Mouse (Mus musculus) ES-Bruce4 (cell line): ENCODE data around the gene Dusp27. TPM values are rescaled to one million over a fixed set of nuclear protein-coding genes. Genes with fewer than 3 reads are reported as not detected.
A peak's percentile ranks its signal among the peaks of the same experiment; 100 is the strongest.
"Not testable (repeated sequence)": the region's sequence is repeated elsewhere in the genome, so short reads cannot be mapped to it uniquely, and the experiment has no call there.

Source experiments
- H3K27ac ChIP-seq: 2 replicates; pipeline ENCODE4 v1.5.1; 2012; ENCODE audit warnings: low read length, inconsistent platforms; ENCODE audit not compliant: insufficient read depth
- H3K27me3 ChIP-seq: 2 replicates; pipeline ENCODE4 v1.6.1; 2012; ENCODE audit warnings: mild to moderate bottlenecking, low read length, inconsistent platforms; ENCODE audit not compliant: control insufficient read depth, poor library complexity, insufficient read depth, severe bottlenecking
- H3K36me3 ChIP-seq: 2 replicates; pipeline ENCODE4 v1.6.1; 2012; ENCODE audit warnings: inconsistent platforms, mild to moderate bottlenecking, low read length, moderate library complexity; ENCODE audit not compliant: control insufficient read depth, poor library complexity, insufficient read depth, severe bottlenecking
- H3K4me1 ChIP-seq: one replicate; pipeline ENCODE4 v1.8.1; 2011; ENCODE audit warnings: low read length; ENCODE audit not compliant: control insufficient read depth, insufficient read depth
- H3K4me3 ChIP-seq: 2 replicates; pipeline ENCODE4 v1.5.1; 2011; ENCODE audit warnings: low read depth, mild to moderate bottlenecking, low read length
- H3K9ac ChIP-seq: 2 replicates; pipeline ENCODE4 v1.6.1; 2012; ENCODE audit warnings: low read depth, mild to moderate bottlenecking, inconsistent platforms; ENCODE audit not compliant: poor library complexity, severe bottlenecking
- H3K9me3 ChIP-seq: replicated peaks from 2 replicates; pipeline ENCODE4 v1.6.1; 2012; ENCODE audit warnings: mild to moderate bottlenecking, low read length, inconsistent platforms; ENCODE audit not compliant: control insufficient read depth, poor library complexity, insufficient read depth, severe bottlenecking
- CTCF ChIP-seq: IDR thresholded peaks from one replicate; pipeline ENCODE4 v1.8.1; 2011; ENCODE audit warnings: low read depth, low read length
- EP300 ChIP-seq: IDR thresholded peaks from 2 replicates; pipeline ENCODE4 v1.6.1; 2011; ENCODE audit warnings: low read depth, low read length; ENCODE audit not compliant: insufficient read depth
- POLR2A ChIP-seq: IDR thresholded peaks from one replicate; pipeline ENCODE4 v1.8.1; 2011; ENCODE audit warnings: low read length; ENCODE audit not compliant: insufficient read depth
- polyA plus RNA-seq: library from polyadenylated mRNA; stranded (reverse); fragments of >200 nt; gene quantifications from 2 replicates; pipeline ENCODE4 v1.2.4, GENCODE M21; 2011; ENCODE audit warnings: low read depth; ENCODE audit not compliant: missing spikeins, insufficient read depth, insufficient read length

The Dusp27 gene
- polyA plus RNA-seq, 1 experiment: 3.9 TPM

DNA sequence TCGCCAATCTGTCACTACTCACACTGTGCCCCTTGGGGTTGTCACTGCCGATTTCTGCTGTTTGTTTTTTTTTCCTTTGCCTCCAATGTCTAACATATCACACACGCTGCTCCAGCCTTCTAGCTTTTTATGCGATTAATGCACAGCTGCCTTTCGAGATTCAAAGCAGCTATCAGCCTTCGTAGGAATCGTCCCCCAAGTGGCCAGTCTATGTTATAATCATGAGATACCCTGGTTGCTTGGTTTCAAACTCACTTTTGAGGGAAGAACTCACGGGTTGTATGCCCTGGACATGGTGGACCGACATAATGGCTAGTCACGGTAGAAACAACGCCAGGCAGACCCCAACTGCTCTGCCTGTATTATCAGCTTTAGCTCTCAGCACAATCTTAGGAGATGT, 23.6 kb upstream of the Dusp27 start:
- TF ChIP-seq EP300 (no peak), POLR2A (no peak), CTCF (no peak)
- Histone ChIP-seq H3K9me3 (no peaks in the 10 kb centered on the region), H3K27me3 (no peaks in the 10 kb centered on the region), H3K27ac (peak overlapping the region; percentile 75), H3K36me3 (peaks cover 15% of the 10 kb centered on the region), H3K4me3 (no peak overlapping the region), H3K4me1 (no peaks in the 10 kb centered on the region), H3K9ac (no peak overlapping the region)

DNA sequence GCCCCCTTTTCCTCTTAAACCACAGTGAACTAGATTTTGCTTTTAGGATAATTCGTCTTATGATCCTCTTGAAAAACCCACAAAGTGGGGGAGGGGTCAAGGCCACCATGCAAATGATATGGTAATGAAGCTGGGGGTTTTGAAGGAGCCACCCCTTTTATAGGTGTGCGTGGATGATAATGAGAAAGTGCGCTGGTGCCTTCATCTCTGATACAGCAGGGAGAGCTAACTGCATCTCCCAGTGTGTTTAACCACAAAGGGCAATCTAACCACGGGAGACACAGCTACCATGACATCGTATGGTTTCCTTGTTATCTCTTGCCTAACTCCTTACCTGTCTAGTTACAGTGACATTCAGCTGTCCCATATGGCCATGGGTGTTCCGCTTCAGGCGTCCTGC, 22.3 kb upstream of the Dusp27 start:
- H3K9me3 ChIP-seq: 0 out of 2 replicates have a peak, but pooled peaks cover 2% of the 10 kb centered on the region
- H3K36me3 ChIP-seq: peaks cover 17% of the 10 kb centered on the region
- H3K4me1 ChIP-seq: no peaks in the 10 kb centered on the region
- TF ChIP-seq EP300 (no peak), POLR2A (no peak), CTCF (no peak)
- H3K9ac ChIP-seq: no peak overlapping the region
- H3K27me3 ChIP-seq: no peaks in the 10 kb centered on the region
- H3K4me3 ChIP-seq: no peak overlapping the region
- H3K27ac ChIP-seq: peak overlapping the region; percentile 53

DNA sequence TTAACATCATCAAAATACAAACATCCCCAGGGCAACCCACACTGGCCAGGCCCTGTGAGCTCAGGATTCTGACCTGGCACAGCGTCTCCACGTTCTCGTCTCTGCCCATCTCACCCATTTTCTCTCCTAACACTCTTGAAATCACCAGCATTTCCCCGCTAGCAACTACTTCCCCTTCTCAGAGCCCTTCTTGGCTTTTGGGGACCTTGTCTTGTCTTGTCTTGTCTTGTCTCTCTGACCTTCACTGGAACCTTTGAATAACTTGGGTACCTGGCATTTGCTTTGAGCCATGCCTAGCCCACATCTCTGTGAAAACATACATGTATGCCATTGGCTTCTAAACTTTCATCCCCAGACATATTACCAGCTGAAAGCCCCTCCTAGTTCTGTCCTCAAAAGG, 21.7 kb upstream of the Dusp27 start:
- Histone ChIP-seq H3K27ac (peak overlapping the region; percentile 9; the same call in 1 of the 2 replicates), H3K27me3 (no peaks in the 10 kb centered on the region), H3K4me1 (no peaks in the 10 kb centered on the region), H3K36me3 (peaks cover 21% of the 10 kb centered on the region), H3K4me3 (no peak overlapping the region), H3K9me3 (peaks cover 7% of the 10 kb centered on the region), H3K9ac (no peak overlapping the region)
- no peak for TF ChIP-seq EP300
- no peak for TF ChIP-seq CTCF
- no peak for TF ChIP-seq POLR2A

DNA sequence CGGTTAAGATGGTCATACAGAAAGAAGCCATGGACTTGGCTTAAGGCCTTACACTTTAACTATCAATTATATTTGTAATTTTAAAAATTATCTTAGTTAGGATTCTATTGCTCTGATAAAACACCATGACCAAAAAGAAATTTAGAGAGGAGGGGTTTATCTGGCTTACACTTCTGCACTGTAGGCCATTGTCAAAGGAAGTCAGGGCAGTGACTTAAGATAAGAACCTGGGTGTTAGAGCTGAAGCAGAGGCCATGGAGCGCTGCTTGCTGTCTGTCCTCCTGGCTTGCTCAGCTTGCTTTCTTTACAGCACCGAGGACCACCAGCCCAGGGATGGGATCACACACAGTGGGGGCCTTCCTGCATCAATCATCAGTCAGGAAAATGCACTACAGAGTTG, 19.9 kb upstream of the Dusp27 start:
- H3K4me1 ChIP-seq: no peaks in the 10 kb centered on the region

GRCm38 (mm10) chr1:166146626-166147025, 18.9 kb upstream of the Dusp27 start:
- Histone ChIP-seq H3K9me3 (peaks cover 18% of the 10 kb centered on the region), H3K36me3 (peaks cover 32% of the 10 kb centered on the region), H3K9ac (no peak overlapping the region)

More for the DNA sequence above, 19.9 kb upstream of the Dusp27 start:
- H3K36me3 ChIP-seq: peaks cover 32% of the 10 kb centered on the region
- TF ChIP-seq POLR2A (no peak), EP300 (no peak), CTCF (no peak)
- H3K27ac ChIP-seq: peak overlapping the region; percentile 13
- peaks cover 18% of the 10 kb centered on the region for H3K9me3 ChIP-seq
- no peak overlapping the region for H3K4me3 ChIP-seq
- no peaks in the 10 kb centered on the region for H3K27me3 ChIP-seq
- H3K9ac ChIP-seq: no peak overlapping the region

DNA sequence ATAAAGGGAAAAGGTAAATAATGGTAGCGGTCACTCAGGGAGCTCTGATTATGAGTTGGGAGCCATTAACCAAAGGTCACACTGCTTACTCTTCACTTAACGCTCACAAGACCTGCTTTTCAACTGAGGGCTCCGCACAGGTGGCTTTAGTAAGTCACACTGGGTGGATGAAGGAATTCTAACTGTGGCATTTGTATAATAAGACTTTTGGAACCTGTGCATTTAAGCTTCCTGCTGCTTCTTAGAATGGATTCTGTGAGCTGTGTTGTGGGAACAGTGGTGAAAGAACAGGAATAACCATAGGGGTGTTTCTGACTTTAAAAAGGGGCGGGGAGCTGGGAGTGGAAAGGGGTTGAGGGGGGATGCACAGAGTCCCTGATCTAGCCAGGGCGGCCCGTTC, 14.6 kb upstream of the Dusp27 start:
- Histone ChIP-seq H3K9me3 (peaks cover 18% of the 10 kb centered on the region), H3K4me3 (no peak overlapping the region), H3K9ac (peak overlapping the region; percentile 42; the same call in 1 of the 2 replicates), H3K27ac (peak overlapping the region; percentile 95), H3K36me3 (peaks cover 21% of the 10 kb centered on the region), H3K27me3 (no peaks in the 10 kb centered on the region), H3K4me1 (peaks cover 13% of the 10 kb centered on the region)
- 0 out of 2 replicates have a peak, but pooled peaks have one; percentile 17 for TF ChIP-seq EP300
- TF ChIP-seq CTCF: no peak

More at GRCm38 (mm10) chr1:166146626-166147025, 18.9 kb upstream of the Dusp27 start:
- Histone ChIP-seq H3K27me3 (no peaks in the 10 kb centered on the region), H3K4me3 (no peak overlapping the region), H3K27ac (no peak overlapping the region), H3K4me1 (no peaks in the 10 kb centered on the region)
- TF ChIP-seq CTCF (no peak), POLR2A (no peak), EP300 (no peak)

DNA sequence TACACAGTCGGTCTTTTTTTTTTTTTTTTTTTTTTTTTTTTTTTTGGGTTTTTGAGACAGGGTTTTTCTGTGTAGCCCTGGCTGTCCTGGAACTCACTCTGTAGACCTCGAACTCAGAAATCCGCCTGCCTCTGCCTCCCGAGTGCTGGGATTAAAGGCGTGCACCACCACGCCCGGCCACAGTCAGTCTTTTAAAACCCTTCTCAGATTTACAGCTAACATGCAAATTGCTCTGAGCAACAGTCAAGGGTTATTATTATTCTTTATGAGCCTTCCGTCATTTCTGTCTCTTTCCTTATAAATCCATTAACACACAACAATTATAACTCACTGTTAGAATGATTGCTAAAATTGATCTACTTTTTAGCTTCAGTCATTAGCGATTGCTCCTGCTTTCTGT, 14.1 kb upstream of the Dusp27 start:
- peak overlapping the region; percentile 42; the same call in 1 of the 2 replicates for H3K9ac ChIP-seq
- H3K27ac ChIP-seq: peak overlapping the region; percentile 95
- H3K9me3 ChIP-seq: peaks cover 18% of the 10 kb centered on the region

More for the DNA sequence above, 14.1 kb upstream of the Dusp27 start:
- H3K4me3 ChIP-seq, H3K27me3 ChIP-seq: not testable (repeated sequence)
- Histone ChIP-seq H3K36me3 (peaks cover 21% of the 10 kb centered on the region), H3K4me1 (peaks cover 14% of the 10 kb centered on the region)
